Mouse (Mus musculus) liver, embryonic 14.5 days (tissue): ENCODE data around the gene Mrpl27.

Experiments
- CTCF ChIP-seq: IDR thresholded peaks from 2 replicates; pipeline ENCODE4 v1.5.1; 2016; ENCODE audit warnings: antibody characterized with exemption, low read depth, control low read depth
- EP300 ChIP-seq: IDR thresholded peaks from 2 replicates; pipeline ENCODE4 v1.6.1; 2016; ENCODE audit warnings: antibody characterized with exemption, low read depth

- TF ChIP-seq CTCF (no peak), EP300 (no peak)
Measured at GRCm38 (mm10) chr11:94644461-94645219, 8.9 kb upstream of the Mrpl27 start.
